Mouse (Mus musculus) thymus, postnatal 0 days (tissue): ENCODE results near the gene Zfp109. TPM values are rescaled to one million over a fixed set of nuclear protein-coding genes. Genes with fewer than 3 reads are reported as not detected.
"Not testable (repeated sequence)": the region's sequence is repeated elsewhere in the genome, so short reads cannot be mapped to it uniquely, and the experiment has no call there.

Experiments used
- DNase-seq: peaks from one replicate; pipeline ENCODE4 v3.0.0-alpha.2; 2015; ENCODE audit warnings: low spot score
- polyA plus RNA-seq: library from polyadenylated mRNA; unstranded; fragments of >200 nt; fragmentation: Nextera tagmentation; extraction: Ambion mirVana; gene quantifications from 2 replicates; pipeline ENCODE4 v1.2.1, GENCODE M21; 2015

Zfp109 gene
- polyA plus RNA-seq: 1.7 and 2.4 TPM in 2 replicates

DNA sequence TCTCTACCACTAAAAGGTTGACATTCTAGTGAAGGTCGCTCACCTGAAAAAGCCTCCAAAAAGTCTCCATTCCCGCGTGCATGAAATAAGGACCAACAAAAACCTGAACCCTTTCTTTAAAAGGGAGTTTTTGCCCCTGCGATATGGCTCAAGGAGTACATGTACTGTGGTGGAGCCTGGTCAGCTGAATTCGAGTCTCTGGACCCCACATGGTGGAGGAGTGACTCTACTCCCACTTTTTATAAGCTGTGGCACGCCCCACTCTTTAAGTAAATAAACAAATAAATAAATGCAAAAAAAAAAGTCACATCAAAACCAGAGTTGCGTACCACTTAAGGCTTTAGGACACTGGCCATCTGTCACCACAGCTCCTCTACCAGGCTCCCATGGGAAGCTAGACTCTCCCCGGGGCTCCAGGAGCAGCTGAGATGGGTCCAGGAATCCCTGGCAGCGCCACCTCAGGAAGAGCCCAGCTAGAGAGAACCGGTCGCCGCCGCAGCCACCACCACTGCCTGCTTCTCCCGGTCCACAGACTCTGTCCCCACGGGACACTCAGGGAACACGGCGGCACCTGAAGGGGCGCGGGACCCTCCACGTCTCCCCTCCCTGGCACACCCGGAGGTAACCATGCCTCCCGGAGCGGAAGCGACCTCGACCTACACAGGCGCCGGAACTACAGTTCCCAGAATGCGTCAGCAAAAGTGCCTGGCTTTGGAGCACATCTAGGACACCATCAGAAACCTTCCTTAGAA lies at the start of gene Zfp109:
Gene Zfp109, minus strand, starts transcription at position 521 of the 752 bp plus-strand sequence.
- peak; percentile 58 for DNase-seq

DNA sequence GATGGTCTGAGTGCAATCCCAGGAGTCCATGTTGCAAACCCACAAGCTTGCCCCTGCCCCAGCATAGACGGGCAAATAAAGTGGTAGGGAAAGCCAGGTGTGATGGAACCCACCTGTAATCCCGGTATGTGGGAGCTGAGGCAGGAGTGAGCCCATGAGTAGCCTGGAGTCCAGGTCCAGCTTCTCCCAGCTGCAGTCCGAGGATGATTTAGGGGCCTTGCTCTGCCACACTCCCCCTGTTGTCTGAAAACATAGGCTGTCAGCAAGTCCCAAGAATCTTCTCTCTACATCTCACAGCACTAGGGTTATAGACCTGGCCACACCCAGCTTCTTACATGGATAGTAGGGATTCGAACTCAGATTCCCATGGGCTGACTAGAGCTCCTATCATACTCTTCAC lies 49.6 kb upstream of the Zfp109 start:
- no peak for DNase-seq

DNA sequence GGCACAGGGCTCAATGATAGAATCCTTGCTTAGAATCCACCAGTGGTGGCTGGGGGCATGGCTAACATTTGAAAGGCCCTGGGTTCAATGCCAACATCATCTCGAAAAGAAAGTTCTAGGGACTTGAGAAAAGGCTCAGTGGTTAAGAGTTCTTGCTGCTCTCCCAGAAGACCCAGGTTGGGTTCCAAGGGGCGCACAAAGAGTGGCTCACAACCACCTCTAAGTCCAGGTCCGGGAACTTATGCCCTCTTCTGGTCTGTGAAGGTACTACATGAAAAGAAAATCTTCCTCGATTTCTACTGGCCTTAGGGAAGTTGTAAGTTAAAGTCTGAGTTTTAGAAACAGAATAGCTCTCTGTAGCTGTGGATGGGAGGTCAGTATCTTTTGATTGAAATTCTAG lies 48.7 kb upstream of the Zfp109 start:
- peak; percentile 25 for DNase-seq

DNA sequence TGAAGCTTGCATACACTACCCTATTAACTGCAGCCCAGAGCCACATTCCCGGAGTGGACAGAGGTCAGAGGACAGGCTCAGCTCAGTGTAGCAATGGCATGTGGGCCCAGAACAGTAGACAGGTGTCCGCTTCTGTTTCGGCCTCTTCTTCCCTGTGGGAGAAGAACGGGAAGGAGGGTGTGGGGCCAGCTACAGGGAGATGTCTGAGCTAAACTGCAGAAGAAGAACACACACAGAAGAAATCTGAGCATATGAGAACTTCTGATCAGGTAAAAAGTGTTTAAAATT lies 43.4 kb upstream of the Zfp109 start:
- DNase-seq: no peak

DNA sequence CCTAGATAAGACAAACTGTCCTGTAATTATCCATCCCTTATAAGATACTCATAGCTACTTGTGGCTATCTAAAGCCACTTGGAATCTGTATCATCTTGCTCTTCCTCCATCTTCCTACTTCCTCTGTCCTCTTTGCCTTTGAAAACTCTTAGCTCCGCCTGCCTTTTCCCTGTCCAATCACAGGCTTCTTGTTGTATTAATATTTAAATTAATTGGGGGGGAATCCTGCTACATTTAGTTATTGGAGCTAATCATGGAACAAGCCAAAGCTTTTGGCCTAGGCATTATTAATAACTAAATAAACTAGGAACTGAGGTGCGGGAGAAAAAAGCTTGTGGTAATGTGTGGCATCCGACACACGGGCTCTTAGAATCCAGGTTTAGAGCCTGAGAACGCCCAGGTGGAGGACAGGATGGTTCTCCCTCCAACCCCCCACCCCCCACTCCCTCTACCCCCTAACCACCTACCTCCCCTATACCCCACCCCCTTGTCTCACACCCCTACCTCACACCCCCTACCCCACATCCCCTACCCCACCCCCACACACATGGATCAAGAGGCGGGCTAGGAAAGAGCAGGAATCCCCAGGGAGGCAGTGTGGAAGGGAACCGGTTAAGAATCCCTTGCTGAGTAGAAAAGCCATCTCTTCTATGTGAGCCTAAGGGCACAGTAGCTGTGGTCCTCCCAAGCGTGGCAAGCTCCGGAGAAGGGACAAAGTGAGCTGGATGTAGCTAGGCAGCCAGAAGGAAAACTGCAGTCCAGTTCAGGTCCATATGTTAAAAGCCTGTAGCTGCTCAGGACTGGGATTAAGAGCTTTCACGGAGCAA lies 42.9 kb upstream of the Zfp109 start:
- no peak for DNase-seq

DNA sequence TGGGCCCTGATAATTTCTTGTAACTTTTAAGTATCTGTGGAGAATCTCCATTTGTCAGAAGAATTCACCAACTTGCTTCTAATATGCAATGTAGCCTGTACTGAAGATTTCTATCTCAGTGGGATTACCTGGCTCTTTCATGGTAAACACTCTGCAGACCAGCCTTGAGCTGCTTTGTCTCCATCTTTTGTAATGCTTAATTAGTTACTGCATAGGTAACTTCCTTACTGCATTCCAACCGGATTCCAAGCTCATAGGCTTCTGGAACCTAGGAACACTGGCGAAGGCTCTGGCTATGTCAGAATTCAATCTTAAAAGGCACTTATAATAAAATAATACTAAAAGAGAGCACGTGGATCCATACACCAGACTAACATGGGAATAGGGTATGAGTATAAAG lies 41.4 kb upstream of the Zfp109 start:
- not testable (repeated sequence) for DNase-seq

DNA sequence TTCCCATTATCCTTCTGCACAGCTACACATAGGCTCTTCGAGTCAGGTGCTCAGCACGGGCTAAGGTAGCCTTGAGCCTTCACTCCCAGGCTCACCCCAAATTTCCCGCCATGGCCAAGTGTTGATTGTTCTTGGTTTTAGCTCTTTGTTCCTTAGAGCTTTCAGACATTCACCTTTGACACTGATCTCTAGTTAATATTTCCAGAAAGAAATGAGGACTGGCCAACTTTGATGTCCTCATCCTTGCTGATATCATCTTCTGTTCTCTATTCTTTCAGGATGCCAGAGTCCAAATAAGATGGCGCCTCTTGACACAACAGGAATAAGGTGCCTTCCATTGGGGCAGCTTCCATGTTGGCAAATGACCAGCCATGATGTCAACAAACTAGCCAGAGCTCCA lies 37.1 kb upstream of the Zfp109 start:
- no peak for DNase-seq

DNA sequence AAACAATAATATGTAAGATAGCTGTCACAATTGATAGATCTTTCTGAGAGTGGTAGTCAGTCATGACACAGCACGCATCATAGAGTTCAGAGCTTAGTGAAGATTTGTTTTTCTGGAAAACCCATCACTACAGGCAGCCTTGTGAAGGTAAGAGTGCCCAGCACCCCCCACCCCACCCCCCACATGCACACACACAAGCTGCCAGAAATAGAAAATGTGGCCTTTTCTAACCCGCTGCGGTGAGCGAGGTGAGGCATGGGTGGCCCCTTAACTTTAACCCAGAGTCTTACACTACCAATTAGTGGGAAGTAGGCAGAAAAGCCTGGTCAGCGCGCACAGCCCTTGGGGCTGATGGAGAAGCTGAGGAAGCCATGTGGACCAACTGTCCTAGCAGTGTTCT lies 33.8 kb upstream of the Zfp109 start:
- DNase-seq: no peak

DNA sequence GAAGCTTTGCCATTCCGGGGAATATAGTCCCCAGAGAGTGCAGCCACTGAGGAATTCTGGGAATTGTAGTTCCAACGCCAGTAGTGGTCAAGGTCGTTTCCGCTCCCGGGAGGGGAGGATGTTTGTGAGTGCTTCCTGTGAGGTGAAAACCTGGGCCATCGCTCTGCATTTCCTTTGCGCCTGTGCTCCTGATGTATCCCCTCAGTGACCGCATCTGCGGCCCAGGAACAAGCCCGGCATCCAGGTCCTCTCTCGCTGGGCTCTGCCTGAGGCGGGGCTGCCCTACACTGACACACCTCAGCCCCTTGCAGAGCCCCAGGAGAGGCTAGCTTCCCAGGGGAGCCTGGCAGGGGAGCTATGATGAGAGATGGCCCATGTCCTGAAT lies 32.9 kb upstream of the Zfp109 start, which contains the start of gene Zfp93:
Gene Zfp93, plus strand, starts transcription at position 133 of the 385 bp plus-strand sequence.
- DNase-seq: peak; percentile 79

DNA sequence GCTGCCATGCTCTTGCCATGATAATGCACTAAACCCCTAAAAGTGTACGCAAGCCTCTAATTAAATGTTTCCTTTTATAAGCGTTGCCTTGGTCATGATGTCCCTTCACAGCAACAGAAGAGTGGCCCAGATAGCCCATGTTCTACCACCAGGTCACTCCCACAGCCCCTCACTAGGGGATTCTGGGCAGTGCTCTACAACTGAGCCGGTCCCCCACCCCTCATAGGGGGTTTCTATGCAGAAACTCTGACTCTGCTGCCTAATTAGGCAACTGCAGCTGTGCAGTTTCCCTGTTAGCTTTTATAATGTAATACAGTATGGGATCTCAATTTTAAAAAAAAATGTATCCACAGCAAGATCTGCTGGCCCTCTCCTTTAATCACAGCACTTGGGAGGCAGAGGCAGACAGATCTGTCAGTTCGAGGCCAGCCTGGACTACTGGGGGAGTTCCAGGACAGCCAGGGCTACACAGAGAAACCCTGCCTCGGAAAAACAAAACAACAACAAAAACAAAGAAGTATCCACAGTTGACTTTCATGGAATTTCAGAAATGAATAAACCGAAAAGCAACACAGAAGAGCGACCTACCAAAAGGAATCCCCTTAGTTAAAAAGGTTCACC lies 32.4 kb upstream of the Zfp109 start:
- DNase-seq: no peak

DNA sequence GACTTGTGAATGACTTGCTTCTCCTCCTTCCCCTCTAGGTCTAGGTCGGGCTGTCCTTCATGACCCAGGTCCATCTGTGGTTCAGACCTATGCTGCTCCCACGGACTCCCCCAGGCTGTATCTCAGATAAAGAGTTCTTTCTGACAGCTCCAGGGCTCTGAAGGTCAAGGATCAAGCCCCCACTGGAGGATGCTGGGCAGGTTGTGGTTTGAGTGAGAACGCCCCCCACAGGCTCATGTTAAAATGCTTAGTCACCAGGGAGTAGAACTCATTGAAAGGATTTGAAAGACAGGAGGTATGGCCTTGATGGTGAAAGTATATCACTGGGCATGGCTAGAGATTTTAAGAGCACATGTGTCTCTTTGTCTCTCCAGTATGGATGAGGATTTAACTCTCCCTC lies 31.9 kb upstream of the Zfp109 start:
- no peak for DNase-seq

DNA sequence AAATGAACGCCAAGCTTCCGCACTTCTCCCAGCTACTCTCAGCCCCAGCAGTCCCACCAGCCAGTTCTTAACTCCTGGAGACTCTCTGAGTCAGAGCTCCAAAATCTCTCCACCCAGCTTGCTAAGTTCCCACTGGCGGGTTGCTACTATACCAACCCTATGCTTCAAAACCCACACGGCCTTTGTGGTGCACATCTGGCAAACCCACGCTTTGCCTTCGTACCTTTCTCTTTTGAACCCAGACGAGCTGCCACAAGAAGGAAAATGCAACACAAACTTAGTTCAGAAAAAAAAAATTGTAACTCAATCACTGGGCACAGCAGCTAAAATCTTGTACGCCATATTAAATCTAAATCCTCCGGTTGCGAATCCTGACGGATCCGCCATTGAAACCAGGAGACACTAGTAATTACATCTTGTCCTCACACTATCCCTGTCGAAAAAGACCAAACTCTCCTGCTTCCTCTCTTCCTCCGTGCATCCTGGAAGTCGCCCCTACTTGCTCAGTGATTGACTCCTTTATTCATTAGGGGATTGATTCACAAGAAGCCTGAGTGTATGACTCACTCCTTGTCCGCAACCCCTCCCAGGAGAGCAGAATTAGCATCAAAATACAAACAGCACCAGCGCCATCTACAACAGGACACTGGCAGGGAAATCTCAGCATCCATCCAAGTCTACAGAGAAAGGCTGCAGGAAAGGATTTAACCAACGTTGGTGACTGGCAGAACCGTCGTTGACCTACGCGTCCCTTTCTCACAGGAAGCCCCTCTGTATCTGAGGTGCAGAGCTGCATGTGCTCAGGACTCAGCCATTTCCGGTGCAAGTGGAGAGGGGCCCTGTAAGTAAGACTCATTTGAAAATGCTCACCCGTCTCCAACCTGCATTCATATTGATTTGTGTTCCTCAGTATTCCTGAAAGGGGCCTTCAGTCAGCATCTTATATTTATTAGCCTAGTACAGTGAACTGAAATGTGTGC lies 31.1 kb upstream of the Zfp109 start:
- DNase-seq: peak; percentile 42

DNA sequence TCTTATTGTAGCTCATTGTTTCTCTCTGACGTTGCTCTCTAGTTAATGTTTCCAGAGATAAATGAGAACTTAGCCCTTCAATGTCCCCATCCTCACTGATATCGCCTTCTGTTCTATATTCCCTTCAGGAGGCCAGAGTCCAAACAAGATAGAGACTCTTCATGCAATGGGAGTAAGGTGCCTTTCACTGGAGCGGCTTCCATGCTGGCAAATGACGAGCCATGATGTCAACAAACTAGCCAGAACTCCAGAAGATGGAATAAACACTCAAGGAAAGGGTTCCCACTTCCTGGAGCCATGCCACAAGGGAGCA lies 22.6 kb upstream of the Zfp109 start:
- DNase-seq: no peak

DNA sequence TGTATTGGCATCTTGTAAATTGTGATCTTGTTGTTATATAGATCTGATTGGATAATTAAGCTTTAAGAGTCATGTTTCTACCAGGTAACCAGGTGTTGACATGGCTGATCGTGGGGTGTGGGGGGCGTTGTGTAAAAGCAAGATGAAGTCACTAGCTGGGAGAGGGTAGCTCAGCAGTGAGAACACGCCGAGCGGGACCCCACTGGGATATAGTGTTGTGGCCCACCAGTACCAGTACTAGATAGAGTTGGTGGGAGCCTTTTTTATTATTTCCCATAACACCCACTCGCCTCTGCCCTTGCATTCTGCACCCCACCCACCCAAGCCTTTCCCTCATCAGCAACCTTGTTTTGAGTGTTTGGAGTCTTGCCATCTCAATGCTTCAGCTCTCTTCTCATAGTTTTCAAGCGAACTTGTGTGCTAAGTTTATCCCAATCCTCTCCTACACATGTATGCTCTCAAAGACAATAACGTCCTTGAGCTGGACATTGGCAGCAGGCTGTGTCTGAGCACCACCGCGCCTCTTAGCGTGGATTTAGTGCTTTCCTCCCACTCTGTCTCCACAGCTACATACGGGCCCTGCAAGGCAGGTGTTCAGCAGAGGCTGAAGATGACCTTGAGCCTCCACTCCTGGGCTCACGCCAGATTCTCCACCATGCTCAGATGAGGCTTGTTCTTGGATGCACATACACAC lies 22.1 kb upstream of the Zfp109 start:
- DNase-seq: no peak

DNA sequence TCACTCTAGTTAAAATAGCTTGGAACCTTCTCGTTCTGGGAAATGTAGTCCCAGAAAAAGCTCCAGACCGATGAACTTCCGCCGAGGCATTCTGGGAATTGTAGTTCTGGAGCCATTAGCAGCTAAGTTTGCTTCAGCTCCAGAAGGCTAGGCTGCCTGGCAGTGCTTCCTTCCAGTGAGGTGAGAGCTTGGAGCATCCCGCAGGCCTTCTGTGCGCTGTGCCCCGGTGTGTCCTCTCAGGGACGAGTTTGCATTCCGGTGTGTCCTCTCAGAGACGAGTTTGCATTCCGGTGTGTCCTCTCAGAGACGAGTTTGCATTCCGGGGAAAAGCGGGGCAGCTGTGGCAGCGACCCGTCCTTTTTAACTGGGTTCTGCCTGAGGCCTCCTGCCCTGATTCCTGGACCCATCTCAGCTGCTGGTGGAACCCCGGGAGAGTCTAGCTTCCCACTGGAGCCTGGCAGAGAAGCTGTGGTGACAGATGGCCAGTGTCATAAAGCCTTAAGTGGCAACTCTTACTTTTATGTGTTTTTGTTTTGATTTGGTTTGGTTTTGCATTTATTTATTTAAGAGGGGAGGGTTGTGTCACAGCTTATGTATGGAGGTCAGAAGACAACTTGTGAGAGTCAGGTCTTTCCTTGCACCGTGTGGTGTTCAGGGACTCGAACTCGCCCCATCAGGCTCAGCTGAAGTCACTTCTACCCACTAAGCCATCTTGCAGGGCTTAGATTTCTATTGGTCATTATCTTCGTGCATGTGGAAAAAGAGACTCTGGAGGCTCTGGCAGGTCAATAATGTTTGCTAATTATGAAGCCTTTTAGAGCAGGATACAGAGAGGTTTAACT lies 17.5 kb upstream of the Zfp109 start, which contains the start of gene Zfp108:
Gene Zfp108, plus strand, starts transcription at position 162 of the 842 bp plus-strand sequence.
- peak; percentile 72 for DNase-seq

DNA sequence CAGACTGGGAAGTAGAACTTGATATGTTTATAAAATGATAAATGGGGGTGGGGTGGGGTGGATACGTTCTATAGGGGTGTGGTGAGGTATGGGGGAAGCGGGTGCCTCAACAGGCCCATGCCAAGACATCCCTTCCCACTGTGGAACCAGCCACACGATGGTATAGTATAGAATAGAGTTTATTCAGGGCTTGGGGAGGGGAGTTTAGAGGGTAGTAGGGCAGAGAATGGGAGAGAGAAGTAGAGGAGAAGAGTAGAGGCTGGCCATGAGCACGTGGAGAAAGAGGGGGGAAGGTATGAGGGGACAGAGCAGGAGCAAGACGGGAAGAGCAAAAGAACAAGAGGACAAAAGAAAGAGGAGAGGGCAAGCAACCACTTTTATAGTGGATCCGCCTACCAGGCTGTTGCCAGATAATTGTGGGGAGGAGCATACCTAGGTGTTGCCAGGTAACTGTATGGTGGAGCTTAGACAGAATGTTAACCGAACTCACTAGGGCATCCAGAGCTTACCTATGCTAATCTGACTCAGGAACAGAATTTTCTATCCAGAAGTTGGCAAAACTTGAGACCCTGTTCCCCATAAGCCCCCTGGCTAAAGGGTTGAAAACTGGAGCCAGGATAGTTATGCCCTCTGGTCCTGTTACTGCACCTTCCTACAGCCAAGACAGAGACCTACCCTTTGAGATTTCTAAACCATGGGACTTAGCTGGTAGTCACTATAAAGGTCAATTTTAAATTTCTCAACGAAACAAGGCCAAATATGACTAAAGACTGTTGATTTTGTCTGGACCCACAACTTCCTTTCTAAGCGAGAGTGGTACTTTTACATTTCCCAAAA lies 16.6 kb upstream of the Zfp109 start:
- DNase-seq: no peak

DNA sequence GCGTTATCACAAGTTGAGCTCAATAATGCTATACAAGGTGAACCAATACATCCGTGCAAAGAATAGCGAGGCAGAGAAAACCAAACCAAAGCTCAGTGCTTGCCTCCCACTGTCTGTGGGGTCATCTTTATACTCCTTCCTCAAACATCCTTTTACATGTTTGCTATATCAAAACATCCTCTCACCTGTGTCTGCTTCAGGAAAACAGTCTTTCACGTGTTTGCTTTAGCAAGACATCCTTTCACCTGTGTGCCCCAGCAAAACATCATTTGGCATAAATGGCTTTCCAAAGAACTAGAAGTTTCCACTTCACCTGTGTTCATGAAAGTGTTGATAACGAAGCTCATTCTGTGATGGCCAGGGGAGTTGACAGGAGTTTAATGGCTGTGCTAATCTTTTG lies 26.0 kb downstream of the Zfp109 start, which contains the start of gene Zfp111:
Gene Zfp111, minus strand, starts transcription at position 101 of the 400 bp plus-strand sequence.
- no peak for DNase-seq

DNA sequence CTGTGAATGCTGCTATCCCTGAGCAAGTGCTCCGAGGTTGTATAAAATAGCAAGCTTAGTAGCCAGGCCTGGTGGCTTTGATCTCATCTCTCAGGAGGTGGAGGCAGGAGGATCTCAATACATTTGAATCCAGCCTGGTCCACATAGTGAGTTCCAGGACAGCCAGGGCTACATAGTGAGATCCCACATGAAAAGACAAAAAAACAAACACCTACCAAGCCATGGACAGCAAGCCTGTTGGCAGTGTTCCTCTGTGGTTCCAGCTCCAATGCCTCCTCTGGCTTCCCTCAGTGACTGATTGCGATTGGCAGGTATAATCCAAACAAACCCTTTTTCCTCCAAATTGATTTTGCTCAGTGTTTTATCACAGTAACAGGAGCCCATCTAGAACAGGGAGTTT lies 27.1 kb downstream of the Zfp109 start:
- no peak for DNase-seq
